Comparison of ENCODE assay signal across 9 mouse cellular contexts in the genomic region with DNA sequence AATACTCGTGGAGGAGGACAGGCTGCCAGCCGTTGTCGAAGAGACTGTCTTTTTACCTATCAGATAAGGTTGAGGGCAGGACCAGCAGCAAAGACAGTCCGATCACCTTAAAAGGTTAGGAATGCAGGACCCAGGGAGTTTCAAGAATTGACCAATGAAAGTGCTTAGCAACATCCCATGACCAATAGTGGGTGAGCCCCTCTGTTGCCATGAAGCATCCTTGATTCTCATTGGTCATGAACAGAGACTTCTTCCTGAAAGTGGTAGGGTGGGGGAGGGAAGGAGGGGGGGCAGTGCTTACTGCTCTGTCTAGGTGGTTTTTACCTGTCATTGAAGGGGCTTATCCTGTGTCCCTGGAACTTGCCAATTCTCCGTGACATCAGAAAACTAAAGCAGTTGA.
DNase-seq lines count a peak whose midpoint lies in the region; ATAC-seq and TF ChIP-seq lines count a peak whose summit lies in the region.
"Had no signal": no experiment of that assay in that cellular context is flagged by ENCODE, and none has a peak within 500 bp of the region (broad histone marks: within the 10 kb centered on the region; RNA-seq: fewer than 3 reads in every experiment).

No protein-coding gene starts in this region.

- H3K36me3 ChIP-seq in liver, postnatal 0 days (replicated peaks; ENCODE audit: insufficient read depth, low read length): no peaks in the 10 kb centered on the region
- no peaks in the 10 kb centered on the region for H3K36me3 ChIP-seq in liver, embryonic 11.5 days (ENCODE audit: control insufficient read depth, insufficient read depth, low read length)
- H3K36me3 ChIP-seq in neural tube, embryonic 13.5 days: no peaks in the 10 kb centered on the region
- no peaks in the 10 kb centered on the region for H3K36me3 ChIP-seq in forebrain, embryonic 10.5 days (replicated peaks)

- no peaks in the 10 kb centered on the region; the same call in 1 of the 2 replicates for H3K27me3 ChIP-seq in liver, postnatal 0 days (ENCODE audit: insufficient read depth, low read length)
- peaks cover 21% of the 10 kb centered on the region for H3K27me3 ChIP-seq in liver, embryonic 11.5 days (replicated peaks; ENCODE audit: control insufficient read depth, insufficient read depth, low read length)
- H3K27me3 ChIP-seq in neural tube, embryonic 13.5 days: peaks cover 57% of the 10 kb centered on the region
- H3K27me3 ChIP-seq in forebrain, embryonic 10.5 days (ENCODE audit: poor library complexity, severe bottlenecking): peaks cover 100% of the 10 kb centered on the region

- WGBS in liver, postnatal 0 days (ENCODE audit: insufficient replicate concordance): 43% methylated on average over 5 of the region's 5 CpGs
- 36% methylated on average over 5 of the region's 5 CpGs for whole genome bisulfite sequencing in liver, embryonic 11.5 days
- 38% methylated on average over 5 of the region's 5 CpGs for WGBS in neural tube, embryonic 13.5 days
- 41% methylated on average over 5 of the region's 5 CpGs for WGBS in forebrain, embryonic 10.5 days

- no peak for DNase-seq in liver, postnatal 0 days
- DNase-seq in liver, embryonic 11.5 days (ENCODE audit: low spot score): no peak
- DNase-seq in heart, postnatal 10 days: peak; percentile 16 to 22
- no peak for DNase-seq in right cerebral cortex, adult 18-20 months
- DNase-seq in forebrain, embryonic 10.5 days (ENCODE audit: extremely low spot score, low spot score): no peak
- DNase-seq: gastrocnemius, postnatal 25 days had no signal

- H3K4me3 ChIP-seq in liver, postnatal 0 days (ENCODE audit: low read depth, low read length): no peak overlapping the region
- no peak overlapping the region for H3K4me3 ChIP-seq in liver, embryonic 11.5 days (ENCODE audit: low read depth, low read length)
- no peak overlapping the region for H3K4me3 ChIP-seq in neural tube, embryonic 13.5 days
- H3K4me3 ChIP-seq in forebrain, embryonic 10.5 days: no peak overlapping the region
- H3K4me3 ChIP-seq: myocyte had no signal

- TF ChIP-seq EP300 in liver, postnatal 0 days (IDR thresholded peaks at IDR 0.05; ENCODE audit: low read depth): no peak

- no peaks in the 10 kb centered on the region for H3K4me1 ChIP-seq in liver, postnatal 0 days (ENCODE audit: insufficient read depth)
- H3K4me1 ChIP-seq in liver, embryonic 11.5 days (replicated peaks; ENCODE audit: control insufficient read depth, insufficient read depth, low read length): no peaks in the 10 kb centered on the region
- no peaks in the 10 kb centered on the region for H3K4me1 ChIP-seq in neural tube, embryonic 13.5 days (replicated peaks)
- peaks cover 9% of the 10 kb centered on the region for H3K4me1 ChIP-seq in forebrain, embryonic 10.5 days

- H3K4me2 ChIP-seq in liver, postnatal 0 days (ENCODE audit: low read depth, low read length): no peak overlapping the region
- no peak overlapping the region for H3K4me2 ChIP-seq in liver, embryonic 11.5 days
- 0 out of 2 replicates have a peak overlapping the region, but pooled peaks have one; percentile 16 for H3K4me2 ChIP-seq in neural tube, embryonic 13.5 days

- no peak overlapping the region for H3K9ac ChIP-seq in liver, postnatal 0 days (replicated peaks)
- H3K9ac ChIP-seq in liver, embryonic 11.5 days (ENCODE audit: low read depth, low read length): no peak overlapping the region
- no peak overlapping the region for H3K9ac ChIP-seq in neural tube, embryonic 13.5 days

- no peak for TF ChIP-seq CTCF in liver, postnatal 0 days (IDR thresholded peaks at IDR 0.05; ENCODE audit: low read depth)

- ATAC-seq in liver, postnatal 0 days: peak; percentile 41; the same call in 1 of the 2 replicates
- no peak; the same call in 1 of the 2 replicates for ATAC-seq in liver, embryonic 11.5 days (replicated peaks; ENCODE audit: low FRiP score)
- peak; percentile 59 for ATAC-seq in activated CD4-positive, CD25-positive, alpha-beta regulatory T cell, adult 4 months
- peak; percentile 85 for ATAC-seq in neural tube, embryonic 13.5 days (ENCODE audit: low read depth)

- H3K27ac ChIP-seq in liver, postnatal 0 days (ENCODE audit: low read depth): no peak overlapping the region
- no peak overlapping the region for H3K27ac ChIP-seq in liver, embryonic 11.5 days (ENCODE audit: low read depth, low read length)
- no peak overlapping the region for H3K27ac ChIP-seq in neural tube, embryonic 13.5 days (replicated peaks)
- H3K27ac ChIP-seq in forebrain, embryonic 10.5 days: no peak overlapping the region

- intact Hi-C loops in heart, postnatal 10 days (cut with DNase I): no loop called here

- no peaks in the 10 kb centered on the region for H3K9me3 ChIP-seq in liver, postnatal 0 days (ENCODE audit: low read length)
- H3K9me3 ChIP-seq in liver, embryonic 11.5 days (ENCODE audit: control insufficient read depth, low read length): no peaks in the 10 kb centered on the region
- no peaks in the 10 kb centered on the region for H3K9me3 ChIP-seq in neural tube, embryonic 13.5 days
- H3K9me3 ChIP-seq in forebrain, embryonic 10.5 days: no peaks in the 10 kb centered on the region

Comparison
In these comparisons a context has a peak if more than half of its experiments do, and no peak if none do; other contexts are left out.
1. DNase-seq: peak in heart, postnatal 10 days (2 of 2); none in liver, postnatal 0 days (single experiment), liver, embryonic 11.5 days (single experiment), right cerebral cortex, adult 18-20 months (single experiment) and forebrain, embryonic 10.5 days (single experiment).